Mouse (Mus musculus): ENCODE measurements around the gene A430005L14Rik. TPM values are rescaled to one million over a fixed set of nuclear protein-coding genes. Genes with fewer than 3 reads are reported as not detected.

Gene A430005L14Rik
- polyA plus RNA-seq, 1 experiment, result 43.1 TPM

DNA sequence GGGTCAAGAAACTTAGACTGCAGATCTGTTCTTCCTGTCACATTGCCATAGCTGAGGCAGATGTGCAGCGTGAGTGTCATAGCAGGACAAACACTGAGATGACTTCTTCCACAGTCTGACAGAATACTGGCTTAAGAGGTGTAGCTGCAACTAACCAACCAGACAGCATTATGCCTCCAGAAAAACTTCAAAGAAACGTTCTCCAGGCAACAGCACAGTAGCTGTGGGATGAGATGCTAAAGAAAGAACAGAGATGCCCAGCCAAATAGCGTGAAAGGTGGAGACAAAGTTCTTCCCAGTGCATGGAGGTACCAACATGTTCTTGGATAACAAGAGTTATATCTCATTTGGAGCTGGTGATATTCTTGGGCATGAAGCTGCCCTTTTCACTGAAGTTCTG lies 5.9 kb upstream of the A430005L14Rik start:
- no peak for TF ChIP-seq CTCF (IDR thresholded peaks at IDR 0.05; ENCODE audit: extremely low read depth, insufficient read length, insufficient replicate concordance, low read depth, low read length)
- TF ChIP-seq POLR2A (IDR thresholded peaks at IDR 0.05; ENCODE audit: low read depth, low read length), result no peak
- 56% methylated on average over 3 of the region's 3 CpGs for WGBS
- Histone ChIP-seq H3K4me3 (ENCODE audit: low read depth, low read length) (no peak overlapping the region), H3K27me3 (ENCODE audit: control insufficient read depth, insufficient read depth, low read length) (no peaks in the 10 kb centered on the region), H3K4me1 (ENCODE audit: control insufficient read depth, insufficient read depth, insufficient read length, low read length) (no peaks in the 10 kb centered on the region), H3K36me3 (ENCODE audit: control insufficient read depth, insufficient read depth, low read length) (no peaks in the 10 kb centered on the region), H3K27ac (ENCODE audit: insufficient read depth, low read depth, low read length) (no peak overlapping the region)

- 50% methylated on average over 5 of the region's 5 CpGs for WGBS
- Histone ChIP-seq H3K27me3 (ENCODE audit: control insufficient read depth, insufficient read depth, low read length) (no peaks in the 10 kb centered on the region), H3K4me3 (ENCODE audit: low read depth, low read length) (no peak overlapping the region), H3K27ac (ENCODE audit: insufficient read depth, low read depth, low read length) (no peak overlapping the region), H3K4me1 (ENCODE audit: control insufficient read depth, insufficient read depth, insufficient read length, low read length) (no peaks in the 10 kb centered on the region), H3K36me3 (ENCODE audit: control insufficient read depth, insufficient read depth, low read length) (no peaks in the 10 kb centered on the region)
- no peak for TF ChIP-seq CTCF (IDR thresholded peaks at IDR 0.05; ENCODE audit: extremely low read depth, insufficient read length, insufficient replicate concordance, low read depth, low read length)
Measured at GRCm38 (mm10) chr4:153951692-153952091, 5.3 kb upstream of the A430005L14Rik start.

DNA sequence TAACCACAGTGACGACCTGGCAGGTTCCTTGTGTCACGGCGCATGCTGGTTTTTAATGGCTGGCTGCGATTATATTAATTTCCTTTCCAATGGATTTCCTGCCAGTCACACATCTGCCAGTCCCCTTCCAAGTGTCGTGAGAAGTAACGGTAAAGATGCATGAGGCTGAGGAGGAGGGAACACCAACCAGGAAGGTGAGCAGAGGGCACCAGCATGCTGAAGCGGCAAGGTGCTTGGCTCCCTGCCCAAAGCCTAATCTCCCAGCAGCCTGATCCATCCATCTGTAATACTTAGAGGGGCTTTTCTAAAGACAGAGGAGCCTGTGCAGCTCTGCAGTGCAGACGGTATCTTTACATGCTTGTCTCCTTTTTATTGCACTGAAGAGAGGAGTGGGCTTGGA lies 1.4 kb upstream of the A430005L14Rik start:
- H3K4me1 ChIP-seq (ENCODE audit: control insufficient read depth, insufficient read depth, insufficient read length, low read length), result peaks cover 2% of the 10 kb centered on the region; the same call in 1 of the 2 replicates
- no peaks in the 10 kb centered on the region for H3K27me3 ChIP-seq (ENCODE audit: control insufficient read depth, insufficient read depth, low read length)
- no peak overlapping the region for H3K27ac ChIP-seq (ENCODE audit: insufficient read depth, low read depth, low read length)
- TF ChIP-seq POLR2A (IDR thresholded peaks at IDR 0.05; ENCODE audit: low read depth, low read length) (no peak), CTCF (IDR thresholded peaks at IDR 0.05; ENCODE audit: extremely low read depth, insufficient read length, insufficient replicate concordance, low read depth, low read length) (no peak)
- peaks cover 6% of the 10 kb centered on the region for H3K36me3 ChIP-seq (ENCODE audit: control insufficient read depth, insufficient read depth, low read length)
- 60% methylated on average over 8 of the region's 8 CpGs for WGBS
- H3K4me3 ChIP-seq (ENCODE audit: low read depth, low read length), result no peak overlapping the region

- peak overlapping the region; percentile 75 for H3K4me3 ChIP-seq (ENCODE audit: low read depth, low read length)
- WGBS, result under 1% methylated on average over 37 of the region's 37 CpGs
- H3K27ac ChIP-seq (ENCODE audit: insufficient read depth, low read depth, low read length), result peak overlapping the region; percentile 58
- peaks cover 21% of the 10 kb centered on the region for H3K36me3 ChIP-seq (ENCODE audit: control insufficient read depth, insufficient read depth, low read length)
- TF ChIP-seq CTCF (IDR thresholded peaks at IDR 0.05; ENCODE audit: extremely low read depth, insufficient read length, insufficient replicate concordance, low read depth, low read length) (no peak), POLR2A (IDR thresholded peaks at IDR 0.05; ENCODE audit: low read depth, low read length) (no peak)
- H3K4me1 ChIP-seq (ENCODE audit: control insufficient read depth, insufficient read depth, insufficient read length, low read length), result peaks cover 2% of the 10 kb centered on the region; the same call in 1 of the 2 replicates
- H3K27me3 ChIP-seq (ENCODE audit: control insufficient read depth, insufficient read depth, low read length), result no peaks in the 10 kb centered on the region
Measured at GRCm38 (mm10) chr4:153957444-153958250, 610 bp downstream of the A430005L14Rik start.

- no peak overlapping the region for H3K27ac ChIP-seq (ENCODE audit: insufficient read depth, low read depth, low read length)
- peaks cover 53% of the 10 kb centered on the region for H3K36me3 ChIP-seq (ENCODE audit: control insufficient read depth, insufficient read depth, low read length)
- TF ChIP-seq POLR2A (IDR thresholded peaks at IDR 0.05; ENCODE audit: low read depth, low read length), result no peak
- no peak for TF ChIP-seq CTCF (IDR thresholded peaks at IDR 0.05; ENCODE audit: extremely low read depth, insufficient read length, insufficient replicate concordance, low read depth, low read length)
- H3K4me3 ChIP-seq (ENCODE audit: low read depth, low read length), result no peak overlapping the region
- 80% methylated on average over 7 of the region's 7 CpGs for WGBS
- H3K27me3 ChIP-seq (ENCODE audit: control insufficient read depth, insufficient read depth, low read length), result no peaks in the 10 kb centered on the region
- peaks cover 2% of the 10 kb centered on the region; the same call in 1 of the 2 replicates for H3K4me1 ChIP-seq (ENCODE audit: control insufficient read depth, insufficient read depth, insufficient read length, low read length)
Measured at GRCm38 (mm10) chr4:153962631-153963030, 5.6 kb downstream of the A430005L14Rik start.

DNA sequence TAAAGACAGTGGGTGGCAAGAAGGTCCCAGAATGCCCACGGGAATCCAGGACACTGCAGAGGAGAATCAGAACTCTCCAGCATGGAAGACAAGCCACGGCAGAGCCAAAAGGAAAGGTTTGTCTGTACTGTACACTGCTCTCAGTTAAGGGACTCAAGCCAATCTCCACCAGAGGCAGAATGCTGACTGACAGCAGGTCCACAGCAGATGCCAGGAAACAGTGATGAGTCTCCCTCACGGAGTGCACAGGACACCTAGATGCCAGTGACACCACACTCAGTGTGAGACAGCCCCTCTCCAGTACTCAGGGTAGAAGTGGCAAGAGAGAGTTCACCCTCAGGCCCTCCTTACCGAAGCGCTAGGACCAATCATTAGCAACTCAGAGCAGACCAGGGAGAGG lies 9.6 kb downstream of the A430005L14Rik start:
- H3K36me3 ChIP-seq (ENCODE audit: control insufficient read depth, insufficient read depth, low read length), result peaks cover 59% of the 10 kb centered on the region
- no peak overlapping the region for H3K27ac ChIP-seq (ENCODE audit: insufficient read depth, low read depth, low read length)
- no peak overlapping the region for H3K4me3 ChIP-seq (ENCODE audit: low read depth, low read length)
- no peak for TF ChIP-seq POLR2A (IDR thresholded peaks at IDR 0.05; ENCODE audit: low read depth, low read length)
- 87% methylated on average over 5 of the region's 5 CpGs for WGBS
- no peaks in the 10 kb centered on the region for H3K4me1 ChIP-seq (ENCODE audit: control insufficient read depth, insufficient read depth, insufficient read length, low read length)
- H3K27me3 ChIP-seq (ENCODE audit: control insufficient read depth, insufficient read depth, low read length), result no peaks in the 10 kb centered on the region

DNA sequence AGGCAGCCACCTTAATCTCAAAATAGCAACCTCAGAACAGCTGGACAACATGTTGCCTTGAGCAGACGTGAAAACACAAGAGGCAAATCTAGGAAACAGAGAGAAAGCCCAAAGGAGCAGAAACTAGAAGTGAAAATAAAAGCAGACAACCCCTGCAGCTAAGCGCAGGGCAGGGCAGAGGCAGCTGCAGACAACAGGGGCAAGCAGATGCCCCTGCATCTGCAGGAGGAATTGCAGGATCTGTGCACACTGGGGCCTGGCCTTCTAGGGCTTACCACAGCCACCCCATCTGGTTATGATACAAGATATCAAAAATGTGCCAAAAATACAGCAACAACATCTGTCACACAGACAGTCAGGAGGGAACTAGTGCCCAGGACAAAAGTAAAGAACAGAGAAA lies 10.5 kb downstream of the A430005L14Rik start:
- no peak overlapping the region for H3K27ac ChIP-seq (ENCODE audit: insufficient read depth, low read depth, low read length)
- no peaks in the 10 kb centered on the region for H3K27me3 ChIP-seq (ENCODE audit: control insufficient read depth, insufficient read depth, low read length)
- H3K4me3 ChIP-seq (ENCODE audit: low read depth, low read length), result no peak overlapping the region
- TF ChIP-seq POLR2A (IDR thresholded peaks at IDR 0.05; ENCODE audit: low read depth, low read length) (no peak), CTCF (IDR thresholded peaks at IDR 0.05; ENCODE audit: extremely low read depth, insufficient read length, insufficient replicate concordance, low read depth, low read length) (no peak)
- no peaks in the 10 kb centered on the region for H3K4me1 ChIP-seq (ENCODE audit: control insufficient read depth, insufficient read depth, insufficient read length, low read length)
- 79% methylated on average over 2 of the region's 2 CpGs for WGBS
- H3K36me3 ChIP-seq (ENCODE audit: control insufficient read depth, insufficient read depth, low read length), result peaks cover 56% of the 10 kb centered on the region
